18 mouse cellular contexts compared by ENCODE assay signal in the genomic region with DNA sequence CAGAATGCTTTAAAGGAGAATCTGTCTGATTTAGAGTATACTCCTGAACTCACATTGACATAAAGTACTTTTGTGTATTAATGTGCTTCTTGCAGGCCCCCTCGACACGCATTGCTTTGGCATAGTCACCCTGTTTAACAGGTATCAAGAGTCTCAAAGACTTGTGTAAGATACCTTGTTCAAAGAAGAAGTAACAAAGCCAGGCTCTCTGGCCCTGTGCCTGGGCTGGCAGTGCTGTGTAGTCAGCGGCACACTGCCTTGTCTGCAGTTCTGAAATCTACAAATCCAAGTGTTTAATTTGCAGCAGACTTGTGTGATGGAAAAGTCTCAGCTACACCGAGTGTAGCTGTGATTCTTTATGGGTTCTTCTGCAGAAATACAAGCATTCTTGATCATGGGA. TPM values are rescaled to one million over a fixed set of nuclear protein-coding genes. Genes with fewer than 3 reads are reported as not detected.
DNase-seq lines count a peak whose midpoint lies in the region; ATAC-seq and TF ChIP-seq lines count a peak whose summit lies in the region.
"Had no signal": no experiment of that assay in that cellular context is flagged by ENCODE, and none has a peak within 500 bp of the region (broad histone marks: within the 10 kb centered on the region; RNA-seq: fewer than 3 reads in every experiment).

No protein-coding gene starts in this region.

- no peak overlapping the region for H3K9ac ChIP-seq in forebrain, embryonic 13.5 days
- H3K9ac ChIP-seq in lung, embryonic 16.5 days (ENCODE audit: low read length) = no peak overlapping the region
- no peak overlapping the region for H3K9ac ChIP-seq in stomach, postnatal 0 days (ENCODE audit: low read length)
- H3K9ac ChIP-seq: hindbrain, embryonic 12.5 days; limb, embryonic 15.5 days; liver, postnatal 0 days had no signal

- ATAC-seq in forebrain, embryonic 13.5 days = 0 out of 2 replicates have a peak, but pooled peaks have one; percentile 23
- peak; percentile 73 for ATAC-seq in lung, embryonic 16.5 days (ENCODE audit: low read depth)
- no peak for ATAC-seq in stomach, postnatal 0 days (ENCODE audit: low FRiP score, low TSS enrichment)
- ATAC-seq: liver, postnatal 0 days had no signal

- H3K9me3 ChIP-seq in forebrain, embryonic 13.5 days (replicated peaks) = no peaks in the 10 kb centered on the region
- H3K9me3 ChIP-seq in forebrain, embryonic 10.5 days = no peaks in the 10 kb centered on the region
- H3K9me3 ChIP-seq in lung, embryonic 16.5 days (ENCODE audit: control insufficient read depth, low read length) = no peaks in the 10 kb centered on the region
- no peaks in the 10 kb centered on the region for H3K9me3 ChIP-seq in stomach, postnatal 0 days (ENCODE audit: control insufficient read depth, low read length)
- H3K9me3 ChIP-seq: hindbrain, embryonic 12.5 days; limb, embryonic 15.5 days had no signal

- peaks cover 62% of the 10 kb centered on the region for H3K4me1 ChIP-seq in forebrain, embryonic 13.5 days
- H3K4me1 ChIP-seq in forebrain, embryonic 10.5 days = peaks cover 1% of the 10 kb centered on the region; the same call in 1 of the 2 replicates
- H3K4me1 ChIP-seq in lung, embryonic 16.5 days (replicated peaks; ENCODE audit: control insufficient read depth, insufficient read depth, low read length) = peaks cover 16% of the 10 kb centered on the region
- no peaks in the 10 kb centered on the region; the same call in 1 of the 2 replicates for H3K4me1 ChIP-seq in stomach, postnatal 0 days (replicated peaks; ENCODE audit: control insufficient read depth, insufficient read depth)

- no peak overlapping the region for H3K4me3 ChIP-seq in forebrain, embryonic 13.5 days
- H3K4me3 ChIP-seq in forebrain, embryonic 10.5 days = no peak overlapping the region
- no peak overlapping the region for H3K4me3 ChIP-seq in lung, embryonic 16.5 days (ENCODE audit: low read length)
- H3K4me3 ChIP-seq in stomach, postnatal 0 days (ENCODE audit: low read depth, low read length) = no peak overlapping the region
- H3K4me3 ChIP-seq: hindbrain, embryonic 12.5 days; limb, embryonic 15.5 days had no signal

- peak overlapping the region; percentile 64 for H3K27ac ChIP-seq in forebrain, embryonic 13.5 days
- no peak overlapping the region for H3K27ac ChIP-seq in forebrain, embryonic 10.5 days
- H3K27ac ChIP-seq in lung, embryonic 16.5 days (ENCODE audit: low read length) = no peak overlapping the region
- H3K27ac ChIP-seq in stomach, postnatal 0 days (replicated peaks) = no peak overlapping the region
- H3K27ac ChIP-seq: hindbrain, embryonic 12.5 days; limb, embryonic 15.5 days had no signal

- no peak for DNase-seq in forebrain, embryonic 10.5 days (ENCODE audit: extremely low spot score, low spot score)
- DNase-seq in right cerebral cortex, postnatal 4 days = peak; percentile 56
- no peak for DNase-seq in right cerebral cortex, postnatal 25 days
- DNase-seq in stomach, postnatal 0 days (ENCODE audit: low spot score) = peak; percentile 50
- DNase-seq in spleen, postnatal 14 days (ENCODE audit: low spot score in 2 of 2) = no peak
- no peak for DNase-seq in frontal cortex, postnatal 36 days (ENCODE audit: low spot score in 2 of 2)
- DNase-seq: B cell, adult 2 months; embryo, embryonic 11 days; heart, postnatal 14 days; kidney, adult 2 months; kidney, postnatal 10 days; liver, postnatal 0 days; thymus, adult 2 months had no signal

- H3K36me3 ChIP-seq in forebrain, embryonic 13.5 days (ENCODE audit: poor library complexity, severe bottlenecking) = peaks cover 67% of the 10 kb centered on the region
- H3K36me3 ChIP-seq in forebrain, embryonic 10.5 days (replicated peaks) = peaks cover 95% of the 10 kb centered on the region
- peaks cover 5% of the 10 kb centered on the region; the same call in 1 of the 2 replicates for H3K36me3 ChIP-seq in lung, embryonic 16.5 days (ENCODE audit: control insufficient read depth, insufficient read depth, low read length)
- no peaks in the 10 kb centered on the region for H3K36me3 ChIP-seq in stomach, postnatal 0 days (ENCODE audit: control insufficient read depth, insufficient read depth, low read length)

- TF ChIP-seq CTCF in stomach, postnatal 0 days (IDR thresholded peaks at IDR 0.05; ENCODE audit: low read depth) = no peak

- no peak overlapping the region for H3K4me2 ChIP-seq in forebrain, embryonic 13.5 days
- no peak overlapping the region for H3K4me2 ChIP-seq in lung, embryonic 16.5 days (ENCODE audit: low read depth, low read length)
- H3K4me2 ChIP-seq in stomach, postnatal 0 days (replicated peaks; ENCODE audit: low read depth) = no peak overlapping the region
- H3K4me2 ChIP-seq: heart, embryonic 11.5 days; hindbrain, embryonic 12.5 days; limb, embryonic 15.5 days had no signal

- no peaks in the 10 kb centered on the region for H3K27me3 ChIP-seq in forebrain, embryonic 13.5 days
- no peaks in the 10 kb centered on the region for H3K27me3 ChIP-seq in forebrain, embryonic 10.5 days (ENCODE audit: poor library complexity, severe bottlenecking)
- no peaks in the 10 kb centered on the region for H3K27me3 ChIP-seq in lung, embryonic 16.5 days (ENCODE audit: control insufficient read depth, insufficient read depth, low read depth, low read length)
- no peaks in the 10 kb centered on the region for H3K27me3 ChIP-seq in stomach, postnatal 0 days (ENCODE audit: control insufficient read depth, insufficient read depth, low read length)
- H3K27me3 ChIP-seq: hindbrain, embryonic 12.5 days; limb, embryonic 15.5 days had no signal

- TF ChIP-seq EP300 in stomach, postnatal 0 days (optimal IDR thresholded peaks at IDR 0.05) = no peak

- WGBS in forebrain, embryonic 13.5 days = 69% methylated on average over 4 of the region's 4 CpGs
- WGBS in forebrain, embryonic 10.5 days = 92% methylated on average over 4 of the region's 4 CpGs
- WGBS in lung, embryonic 16.5 days = 54% methylated on average over 4 of the region's 4 CpGs
- whole genome bisulfite sequencing in stomach, postnatal 0 days = 54% methylated on average over 4 of the region's 4 CpGs

RNA-seq across cellular contexts. Expression of a gene that starts 38.2 kb away (rescaled TPM):
- polyA plus RNA-seq in forebrain, embryonic 13.5 days (2015; fragmentation: Nextera tagmentation; extraction: Ambion mirVana) = 114 and 115 TPM in 2 replicates
- 82.1 and 84.3 TPM in 2 replicates for polyA plus RNA-seq in forebrain, embryonic 10.5 days (2016; fragmentation: Nextera tagmentation; extraction: Ambion mirVana)
- polyA plus RNA-seq in lung, embryonic 16.5 days (2015; fragmentation: Nextera tagmentation; extraction: Ambion mirVana) = 72.8 and 75.5 TPM in 2 replicates
- polyA plus RNA-seq in stomach, postnatal 0 days (2015; fragmentation: Nextera tagmentation; extraction: Ambion mirVana) = 36.6 and 39.0 TPM in 2 replicates

RNA-seq across cellular contexts. Expression of a gene that starts 47.6 kb away (rescaled TPM):
- polyA plus RNA-seq in forebrain, embryonic 13.5 days (2015; fragmentation: Nextera tagmentation; extraction: Ambion mirVana) = 2.5 and 3.4 TPM in 2 replicates
- 3.6 and 4.4 TPM in 2 replicates for polyA plus RNA-seq in forebrain, embryonic 10.5 days (2016; fragmentation: Nextera tagmentation; extraction: Ambion mirVana)
- 4.4 and 4.8 TPM in 2 replicates for polyA plus RNA-seq in lung, embryonic 16.5 days (2015; fragmentation: Nextera tagmentation; extraction: Ambion mirVana)
- 1.6 TPM in 2 replicates for polyA plus RNA-seq in stomach, postnatal 0 days (2015; fragmentation: Nextera tagmentation; extraction: Ambion mirVana)

RNA-seq across cellular contexts. Expression of a gene that starts 50.1 kb away (rescaled TPM):
- 0.50 and 0.52 TPM in 2 replicates for polyA plus RNA-seq in forebrain, embryonic 13.5 days (2015; fragmentation: Nextera tagmentation; extraction: Ambion mirVana)
- polyA plus RNA-seq in forebrain, embryonic 10.5 days (2016; fragmentation: Nextera tagmentation; extraction: Ambion mirVana) = 0.36 and 0.47 TPM in 2 replicates
- polyA plus RNA-seq in lung, embryonic 16.5 days (2015; fragmentation: Nextera tagmentation; extraction: Ambion mirVana) = 13.9 and 14.0 TPM in 2 replicates
- polyA plus RNA-seq in stomach, postnatal 0 days (2015; fragmentation: Nextera tagmentation; extraction: Ambion mirVana) = 4.2 and 4.3 TPM in 2 replicates

Comparison
In these comparisons a context has a peak if more than half of its experiments do, and no peak if none do; other contexts are left out.
1. DNase-seq: peak in right cerebral cortex, postnatal 4 days (single experiment) and stomach, postnatal 0 days (single experiment); none in forebrain, embryonic 10.5 days (single experiment), right cerebral cortex, postnatal 25 days (single experiment), spleen, postnatal 14 days (0 of 2) and frontal cortex, postnatal 36 days (0 of 2).